ENCODE assay signal across 31 mouse cellular contexts in genomic region chr2:118235614-118236013, GRCm38 (mm10). TPM values are rescaled to one million over a fixed set of nuclear protein-coding genes. Genes with fewer than 3 reads are reported as not detected.
A peak's percentile ranks its signal among the peaks of the same experiment; 100 is the strongest.
DNase-seq lines count a peak whose midpoint lies in the region; ATAC-seq and TF ChIP-seq lines count a peak whose summit lies in the region.
"Had no signal": no experiment of that assay in that cellular context is flagged by ENCODE, and none has a peak within 500 bp of the region (broad histone marks: within the 10 kb centered on the region; RNA-seq: fewer than 3 reads in every experiment).

No protein-coding gene starts in this region.

- DNase-seq in forebrain, embryonic 10.5 days (ENCODE audit: extremely low spot score, low spot score), result no peak
- no peak for DNase-seq in hindbrain, embryonic 11.5 days (ENCODE audit: low spot score)
- peak; percentile 60 for DNase-seq in midbrain, postnatal 0 days (ENCODE audit: low spot score)
- DNase-seq in testis, postnatal 14 days (ENCODE audit: low spot score), result no peak
- DNase-seq: adrenal gland, postnatal 25 days; cerebellum, adult 8-10 months; embryo, embryonic 11 days; gastrocnemius, postnatal 25 days; heart, adult 18-20 months; heart, postnatal 4 days; kidney, adult 18-20 months; kidney, postnatal 36 days; layer of hippocampus, postnatal 36 days; right cerebral cortex, postnatal 4 days; thymus, adult 2 months; thymus, postnatal 36 days had no signal

- H3K27me3 ChIP-seq in forebrain, embryonic 13.5 days, result no peaks in the 10 kb centered on the region
- no peaks in the 10 kb centered on the region for H3K27me3 ChIP-seq in forebrain, embryonic 10.5 days (ENCODE audit: poor library complexity, severe bottlenecking)
- no peaks in the 10 kb centered on the region for H3K27me3 ChIP-seq in hindbrain, embryonic 16.5 days (replicated peaks; ENCODE audit: control insufficient read depth, insufficient read depth, low read length)
- no peaks in the 10 kb centered on the region for H3K27me3 ChIP-seq in hindbrain, embryonic 11.5 days (ENCODE audit: control insufficient read depth, insufficient read depth, low read length)
- 0 out of 2 replicates have a peak, but pooled peaks cover 3% of the 10 kb centered on the region for H3K27me3 ChIP-seq in midbrain, postnatal 0 days (ENCODE audit: insufficient read depth, low read length)
- no peaks in the 10 kb centered on the region for H3K27me3 ChIP-seq in midbrain, embryonic 13.5 days
- H3K27me3 ChIP-seq: embryonic facial prominence, embryonic 15.5 days; limb, embryonic 13.5 days; lung, embryonic 15.5 days; neural tube, embryonic 12.5 days had no signal

- 0 out of 2 replicates have a peak, but pooled peaks have one; percentile 3 for TF ChIP-seq CTCF in midbrain, postnatal 0 days (IDR thresholded peaks at IDR 0.05)

- H3K9ac ChIP-seq in forebrain, embryonic 13.5 days, result no peak overlapping the region
- no peak overlapping the region for H3K9ac ChIP-seq in hindbrain, embryonic 16.5 days (ENCODE audit: low read depth, low read length)
- H3K9ac ChIP-seq in hindbrain, embryonic 11.5 days (ENCODE audit: low read depth, low read length), result no peak overlapping the region
- no peak overlapping the region for H3K9ac ChIP-seq in midbrain, postnatal 0 days (replicated peaks; ENCODE audit: low read length, poor library complexity, severe bottlenecking)
- H3K9ac ChIP-seq in midbrain, embryonic 13.5 days (replicated peaks), result no peak overlapping the region
- H3K9ac ChIP-seq: embryonic facial prominence, embryonic 15.5 days; heart, embryonic 12.5 days; limb, embryonic 13.5 days; lung, embryonic 15.5 days; neural tube, embryonic 12.5 days had no signal

- peaks cover 7% of the 10 kb centered on the region; the same call in 1 of the 2 replicates for H3K4me1 ChIP-seq in forebrain, embryonic 13.5 days
- peaks cover 6% of the 10 kb centered on the region; the same call in 1 of the 2 replicates for H3K4me1 ChIP-seq in forebrain, embryonic 10.5 days
- H3K4me1 ChIP-seq in hindbrain, embryonic 16.5 days (ENCODE audit: control insufficient read depth, insufficient read depth, low read depth, low read length), result no peaks in the 10 kb centered on the region
- no peaks in the 10 kb centered on the region for H3K4me1 ChIP-seq in hindbrain, embryonic 11.5 days (replicated peaks; ENCODE audit: control insufficient read depth, insufficient read depth, low read length)
- H3K4me1 ChIP-seq in midbrain, postnatal 0 days (ENCODE audit: insufficient read depth, low read length), result no peaks in the 10 kb centered on the region
- no peaks in the 10 kb centered on the region for H3K4me1 ChIP-seq in midbrain, embryonic 13.5 days (replicated peaks)
- H3K4me1 ChIP-seq: heart, embryonic 12.5 days; lung, embryonic 15.5 days; midbrain, embryonic 10.5 days; neural tube, embryonic 12.5 days had no signal

- no peak overlapping the region for H3K4me3 ChIP-seq in forebrain, embryonic 13.5 days
- no peak overlapping the region for H3K4me3 ChIP-seq in forebrain, embryonic 10.5 days
- H3K4me3 ChIP-seq in hindbrain, embryonic 16.5 days (ENCODE audit: low read length), result no peak overlapping the region
- no peak overlapping the region for H3K4me3 ChIP-seq in hindbrain, embryonic 11.5 days (ENCODE audit: low read depth, low read length)
- no peak overlapping the region for H3K4me3 ChIP-seq in midbrain, postnatal 0 days (ENCODE audit: low read depth, low read length)
- H3K4me3 ChIP-seq in midbrain, embryonic 13.5 days (replicated peaks), result no peak overlapping the region
- H3K4me3 ChIP-seq: embryonic facial prominence, embryonic 15.5 days; heart, embryonic 12.5 days; limb, embryonic 13.5 days; lung, embryonic 15.5 days; midbrain, embryonic 10.5 days; myocyte; neural tube, embryonic 12.5 days had no signal

- no peaks in the 10 kb centered on the region for H3K9me3 ChIP-seq in forebrain, embryonic 13.5 days (replicated peaks)
- H3K9me3 ChIP-seq in forebrain, embryonic 10.5 days, result no peaks in the 10 kb centered on the region
- no peaks in the 10 kb centered on the region for H3K9me3 ChIP-seq in hindbrain, embryonic 16.5 days (ENCODE audit: control insufficient read depth, low read length)
- no peaks in the 10 kb centered on the region for H3K9me3 ChIP-seq in hindbrain, embryonic 11.5 days (ENCODE audit: control insufficient read depth, low read length)
- no peaks in the 10 kb centered on the region for H3K9me3 ChIP-seq in midbrain, postnatal 0 days (ENCODE audit: low read length)
- H3K9me3 ChIP-seq in midbrain, embryonic 13.5 days, result no peaks in the 10 kb centered on the region
- H3K9me3 ChIP-seq: embryonic facial prominence, embryonic 15.5 days; heart, embryonic 12.5 days; limb, embryonic 13.5 days; lung, embryonic 15.5 days; midbrain, embryonic 10.5 days; neural tube, embryonic 12.5 days had no signal

- no peaks in the 10 kb centered on the region for H3K36me3 ChIP-seq in forebrain, embryonic 13.5 days (ENCODE audit: poor library complexity, severe bottlenecking)
- H3K36me3 ChIP-seq in forebrain, embryonic 10.5 days (replicated peaks), result no peaks in the 10 kb centered on the region
- no peaks in the 10 kb centered on the region for H3K36me3 ChIP-seq in hindbrain, embryonic 16.5 days (ENCODE audit: control insufficient read depth, insufficient read depth, low read length)
- no peaks in the 10 kb centered on the region for H3K36me3 ChIP-seq in hindbrain, embryonic 11.5 days (ENCODE audit: control insufficient read depth, insufficient read depth, low read length)
- H3K36me3 ChIP-seq in midbrain, postnatal 0 days (ENCODE audit: insufficient read depth, low read length), result no peaks in the 10 kb centered on the region
- no peaks in the 10 kb centered on the region for H3K36me3 ChIP-seq in midbrain, embryonic 13.5 days
- H3K36me3 ChIP-seq: embryonic facial prominence, embryonic 15.5 days; heart, embryonic 12.5 days; limb, embryonic 13.5 days; lung, embryonic 15.5 days; midbrain, embryonic 10.5 days; neural tube, embryonic 12.5 days had no signal

- 59% methylated on average over 3 of the region's 3 CpGs for WGBS in forebrain, embryonic 13.5 days
- 86% methylated on average over 3 of the region's 3 CpGs for WGBS in forebrain, embryonic 10.5 days
- WGBS in hindbrain, embryonic 16.5 days, result 62% methylated on average over 3 of the region's 3 CpGs
- WGBS in hindbrain, embryonic 11.5 days, result 84% methylated on average over 3 of the region's 3 CpGs
- 86% methylated on average over 3 of the region's 3 CpGs for WGBS in midbrain, postnatal 0 days
- 85% methylated on average over 3 of the region's 3 CpGs for WGBS in midbrain, embryonic 13.5 days

- ATAC-seq in forebrain, embryonic 13.5 days, result 0 out of 2 replicates have a peak, but pooled peaks have one; percentile 16
- ATAC-seq in hindbrain, embryonic 16.5 days, result 0 out of 2 replicates have a peak, but pooled peaks have one; percentile 34
- no peak for ATAC-seq in hindbrain, embryonic 11.5 days (ENCODE audit: low FRiP score)
- ATAC-seq in midbrain, postnatal 0 days (ENCODE audit: low FRiP score), result no peak
- no peak for ATAC-seq in midbrain, embryonic 13.5 days
- ATAC-seq: CD4-positive, CD25-positive, alpha-beta regulatory T cell, adult 4 months; midbrain, embryonic 16.5 days had no signal

- no peak overlapping the region for H3K4me2 ChIP-seq in forebrain, embryonic 13.5 days
- H3K4me2 ChIP-seq in hindbrain, embryonic 16.5 days (ENCODE audit: low read length), result no peak overlapping the region
- no peak overlapping the region for H3K4me2 ChIP-seq in hindbrain, embryonic 11.5 days (replicated peaks; ENCODE audit: low read depth, low read length)
- no peak overlapping the region for H3K4me2 ChIP-seq in midbrain, postnatal 0 days (ENCODE audit: low read depth, low read length, poor library complexity, severe bottlenecking)
- no peak overlapping the region for H3K4me2 ChIP-seq in midbrain, embryonic 13.5 days (replicated peaks)
- H3K4me2 ChIP-seq: embryonic facial prominence, embryonic 15.5 days; heart, embryonic 12.5 days; limb, embryonic 13.5 days; liver, embryonic 11.5 days; lung, embryonic 15.5 days; neural tube, embryonic 12.5 days had no signal

- H3K27ac ChIP-seq in forebrain, embryonic 13.5 days, result no peak overlapping the region
- H3K27ac ChIP-seq in forebrain, embryonic 10.5 days, result no peak overlapping the region
- H3K27ac ChIP-seq in hindbrain, embryonic 16.5 days (ENCODE audit: low read depth, low read length), result no peak overlapping the region
- no peak overlapping the region for H3K27ac ChIP-seq in hindbrain, embryonic 11.5 days (ENCODE audit: low read depth, low read length)
- no peak overlapping the region for H3K27ac ChIP-seq in midbrain, postnatal 0 days (ENCODE audit: low read depth, low read length)
- no peak overlapping the region for H3K27ac ChIP-seq in midbrain, embryonic 13.5 days
- H3K27ac ChIP-seq: embryonic facial prominence, embryonic 15.5 days; limb, embryonic 13.5 days; lung, embryonic 15.5 days; midbrain, embryonic 10.5 days; neural tube, embryonic 12.5 days; stomach, postnatal 0 days had no signal

RNA-seq across cellular contexts. Expression of gene Fsip1, which starts 21.2 kb away (rescaled TPM):
- 3.6 and 3.7 TPM in 2 replicates for polyA plus RNA-seq in forebrain, embryonic 13.5 days (2015; fragmentation: Nextera tagmentation; extraction: Ambion mirVana)
- polyA plus RNA-seq in forebrain, embryonic 10.5 days (2016; fragmentation: Nextera tagmentation; extraction: Ambion mirVana), result 2.4 and 2.5 TPM in 2 replicates
- polyA plus RNA-seq in hindbrain, embryonic 16.5 days (2015; fragmentation: Nextera tagmentation; extraction: Ambion mirVana), result 4.1 TPM in 2 replicates
- polyA plus RNA-seq in hindbrain, embryonic 11.5 days (2014; fragmentation: Nextera tagmentation; extraction: Ambion mirVana), result 3.5 and 4.6 TPM in 2 replicates
- 1.2 and 1.3 TPM in 2 replicates for total RNA-seq in midbrain, postnatal 0 days (2014; rRNA removed)
- 5.7 and 6.1 TPM in 2 replicates for polyA plus RNA-seq in midbrain, postnatal 0 days (2015; fragmentation: Nextera tagmentation; extraction: Ambion mirVana)
- polyA plus RNA-seq in midbrain, embryonic 13.5 days (2015; fragmentation: Nextera tagmentation; extraction: Ambion mirVana), result 1.6 and 2.2 TPM in 2 replicates
- total RNA-seq: gastrocnemius, adult 18-20 months; gastrocnemius, postnatal 25 days; heart, adult 18-20 months had no signal
- polyA plus RNA-seq: CD4-positive, CD25-positive, alpha-beta regulatory T cell, adult 4 months; heart, embryonic 12.5 days; thymus, adult 2 months had no signal

Comparison
In these comparisons a context has a peak if more than half of its experiments do, and no peak if none do; other contexts are left out.
1. ATAC-seq: peak in forebrain, embryonic 13.5 days (single experiment) and hindbrain, embryonic 16.5 days (single experiment); none in hindbrain, embryonic 11.5 days (single experiment), midbrain, postnatal 0 days (single experiment) and midbrain, embryonic 13.5 days (single experiment).